Comparison of ENCODE assay signal across 8 mouse cellular contexts in genomic region chr14:47417346-47417745, GRCm38 (mm10). TPM values are rescaled to one million over a fixed set of nuclear protein-coding genes. Genes with fewer than 3 reads are reported as not detected.
DNase-seq lines count a peak whose midpoint lies in the region; ATAC-seq and TF ChIP-seq lines count a peak whose summit lies in the region.

No protein-coding gene starts in this region.

- no peak for TF ChIP-seq EP300 in CH12.LX (IDR thresholded peaks at IDR 0.05; ENCODE audit: low read length)
- no peak for TF ChIP-seq EP300 in liver, postnatal 0 days (IDR thresholded peaks at IDR 0.05; ENCODE audit: low read depth)

- no peak for TF ChIP-seq CTCF in CH12.LX (conservative IDR thresholded peaks at IDR 0.05 in 1 of 2, IDR thresholded peaks at IDR 0.05 in 1 of 2; ENCODE audit: low read depth in 2 of 2, low read length in 2 of 2)
- no peak for TF ChIP-seq CTCF in liver, postnatal 0 days (IDR thresholded peaks at IDR 0.05; ENCODE audit: low read depth)

- no peaks in the 10 kb centered on the region for H3K9me3 ChIP-seq in CH12.LX (replicated peaks; ENCODE audit: low read length)
- H3K9me3 ChIP-seq in liver, postnatal 0 days (ENCODE audit: low read length): no peaks in the 10 kb centered on the region

- ATAC-seq in granulocyte monocyte progenitor cell, adult 5-6 weeks (replicated peaks; ENCODE audit: poor library complexity, severe bottlenecking): peak; percentile 28
- ATAC-seq in liver, postnatal 0 days: no peak

- peak overlapping the region; percentile 73 for H3K9ac ChIP-seq in CH12.LX (ENCODE audit: insufficient read depth, low read depth)
- peak overlapping the region; percentile 85 for H3K9ac ChIP-seq in liver, postnatal 0 days (replicated peaks)

- WGBS in liver, postnatal 0 days (ENCODE audit: insufficient replicate concordance): 27% methylated on average over 3 of the region's 3 CpGs

- H3K36me3 ChIP-seq in CH12.LX (replicated peaks in 1 of 2; ENCODE audit: control insufficient read depth in 1 of 2, insufficient read depth in 1 of 2, low read length in 1 of 2): peaks cover 19 to 40% of the 10 kb centered on the region in 2 experiments
- H3K36me3 ChIP-seq in liver, postnatal 0 days (replicated peaks; ENCODE audit: insufficient read depth, low read length): peaks cover 38% of the 10 kb centered on the region

- no peak overlapping the region for H3K27ac ChIP-seq in CH12.LX (ENCODE audit: insufficient read depth, low read depth)
- peak overlapping the region; percentile 70 for H3K27ac ChIP-seq in liver, postnatal 0 days (ENCODE audit: low read depth)

- H3K79me2 ChIP-seq in CH12.LX (replicated peaks; ENCODE audit: control insufficient read depth, extremely low read depth, insufficient read depth, poor library complexity, severe bottlenecking): peaks cover 20% of the 10 kb centered on the region

- peaks cover 0 to 24% of the 10 kb centered on the region in 2 experiments; a peak in 2 of 4 replicates for H3K4me1 ChIP-seq in CH12.LX (ENCODE audit: control insufficient read depth in 1 of 2, insufficient read depth in 2 of 2)
- peaks cover 14% of the 10 kb centered on the region for H3K4me1 ChIP-seq in liver, postnatal 0 days (ENCODE audit: insufficient read depth)

- DNase-seq in cerebellum, adult 9-10 months: peak; percentile 2
- DNase-seq in cerebellum, adult 11 months: no peak
- no peak for DNase-seq in CH12.LX (ENCODE audit: extremely low read depth)
- DNase-seq in liver, postnatal 0 days: no peak
- DNase-seq in c-Kit-positive CD71-positive TER-119-positive erythroid progenitor cells, embryonic 14.5 days (ENCODE audit: low spot score): no peak
- no peak for DNase-seq in cerebellum, postnatal 36 days
- no peak for DNase-seq in ovary, postnatal 14 days (ENCODE audit: low spot score)

- no peaks in the 10 kb centered on the region for H3K27me3 ChIP-seq in CH12.LX (replicated peaks)
- H3K27me3 ChIP-seq in liver, postnatal 0 days (ENCODE audit: insufficient read depth, low read length): no peaks in the 10 kb centered on the region

- no peak for TF ChIP-seq RAD21 in CH12.LX (IDR thresholded peaks at IDR 0.05; ENCODE audit: low read depth, low read length)

- in situ Hi-C loops in CH12.LX (cut with MboI; ENCODE audit: low pct_ligation_motif_present, low pct_unique_long_range_greater_than_20kb, low sequenced_read_pairs): no loop called here

- TF ChIP-seq POLR2A in CH12.LX (IDR thresholded peaks at IDR 0.05; ENCODE audit: low read depth, low read length): no peak

- H3K4me3 ChIP-seq in CH12.LX (replicated peaks in 1 of 3; ENCODE audit: low read depth in 2 of 3, low read length in 2 of 3, poor library complexity in 1 of 3): peak overlapping the region; percentile 71 to 94 (median 75)
- peak overlapping the region; percentile 88 for H3K4me3 ChIP-seq in liver, postnatal 0 days (ENCODE audit: low read depth, low read length)

- peak overlapping the region; percentile 64 for H3K4me2 ChIP-seq in CH12.LX (ENCODE audit: insufficient read depth, low read depth, poor library complexity, severe bottlenecking)
- H3K4me2 ChIP-seq in liver, postnatal 0 days (ENCODE audit: low read depth, low read length): peak overlapping the region; percentile 75

- dilution Hi-C loops in CH12.LX (cut with MboI; ENCODE audit: extremely low pct_ligation_motif_present, extremely low pct_unique_long_range_greater_than_20kb, low sequenced_read_pairs): no loop called here

TF ChIP-seq in CH12.LX, 34 proteins besides CTCF, POLR2A, EP300 and RAD21:
- TF ChIP-seq MAZ (IDR thresholded peaks at IDR 0.05; ENCODE audit: low read depth, low read length): no peak
- no peak for TF ChIP-seq MAX (IDR thresholded peaks at IDR 0.05; ENCODE audit: low read length)
- TF ChIP-seq USF1 (IDR thresholded peaks at IDR 0.05; ENCODE audit: low read depth, low read length): no peak
- no peak for TF ChIP-seq ZKSCAN1 (IDR thresholded peaks at IDR 0.05; ENCODE audit: borderline replicate concordance, low read depth, low read length)
- no peak for TF ChIP-seq RCOR1 (conservative IDR thresholded peaks at IDR 0.05; ENCODE audit: low read depth, low read length)
- TF ChIP-seq MEF2A (IDR thresholded peaks at IDR 0.05; ENCODE audit: borderline replicate concordance, low read depth, low read length): no peak
- TF ChIP-seq ZC3H11A (IDR thresholded peaks at IDR 0.05; ENCODE audit: low read depth, low read length): no peak
- no peak for TF ChIP-seq POLR2AphosphoS2 (IDR thresholded peaks at IDR 0.05; ENCODE audit: low read depth, low read length)
- TF ChIP-seq KAT2A (IDR thresholded peaks at IDR 0.05; ENCODE audit: insufficient replicate concordance, low read length): no peak
- no peak for TF ChIP-seq ETS1 (conservative IDR thresholded peaks at IDR 0.05; ENCODE audit: low read depth, low read length)
- TF ChIP-seq JUND (conservative IDR thresholded peaks at IDR 0.05; ENCODE audit: low read depth, low read length): no peak
- TF ChIP-seq UBTF (IDR thresholded peaks at IDR 0.05; ENCODE audit: low read depth, low read length): no peak
- TF ChIP-seq CHD1 (IDR thresholded peaks at IDR 0.05; ENCODE audit: low read depth, low read length): no peak
- no peak for TF ChIP-seq TBP (conservative IDR thresholded peaks at IDR 0.05; ENCODE audit: low read depth, low read length)

RNA-seq across cellular contexts. Expression of gene Dlgap5, which starts 0.9 kb away (rescaled TPM):
- total RNA-seq in CH12.LX (2012; rRNA removed) (48.9 and 50.8 TPM in 2 replicates), CH12.LX (2014; rRNA removed) (53.5 and 59.9 TPM in 2 replicates)
- polyA plus RNA-seq in CH12.LX (2012; ENCODE audit: insufficient read length, low read depth): 57.0 and 62.9 TPM in 2 replicates
- 22.0 and 42.3 TPM in 2 replicates for total RNA-seq in granulocyte monocyte progenitor cell, adult 5-6 weeks (2014; fragmentation: Nextera tagmentation)
- 71.8 and 72.0 TPM in 2 replicates for total RNA-seq in granulocyte monocyte progenitor cell, adult 5-6 weeks (2017)
- polyA plus RNA-seq in liver, postnatal 0 days (2015; fragmentation: Nextera tagmentation; extraction: Ambion mirVana): 16.9 and 17.9 TPM in 2 replicates

RNA-seq across cellular contexts. Expression of gene Fbxo34, which starts 32.9 kb away (rescaled TPM):
- total RNA-seq in CH12.LX (2012; rRNA removed) (11.9 and 12.8 TPM in 2 replicates), CH12.LX (2014; rRNA removed) (11.1 and 11.6 TPM in 2 replicates)
- 24.7 and 25.9 TPM in 2 replicates for polyA plus RNA-seq in CH12.LX (2012; ENCODE audit: insufficient read length, low read depth)
- 10.7 and 13.2 TPM in 2 replicates for total RNA-seq in granulocyte monocyte progenitor cell, adult 5-6 weeks (2014; fragmentation: Nextera tagmentation)
- total RNA-seq in granulocyte monocyte progenitor cell, adult 5-6 weeks (2017): 27.4 and 32.9 TPM in 2 replicates
- polyA plus RNA-seq in liver, postnatal 0 days (2015; fragmentation: Nextera tagmentation; extraction: Ambion mirVana): 19.3 and 22.1 TPM in 2 replicates

RNA-seq across cellular contexts. Expression of gene Lgals3, which starts 49.8 kb away (rescaled TPM):
- total RNA-seq in CH12.LX (2012; rRNA removed) (1.3 and 1.8 TPM in 2 replicates), CH12.LX (2014; rRNA removed) (not detected in 2 replicates)
- polyA plus RNA-seq in CH12.LX (2012; ENCODE audit: insufficient read length, low read depth): 0.29 and 0.30 TPM in 2 replicates
- 5.3 and 11.2 TPM in 2 replicates for total RNA-seq in granulocyte monocyte progenitor cell, adult 5-6 weeks (2014; fragmentation: Nextera tagmentation)
- total RNA-seq in granulocyte monocyte progenitor cell, adult 5-6 weeks (2017): 9.5 and 10.8 TPM in 2 replicates
- polyA plus RNA-seq in liver, postnatal 0 days (2015; fragmentation: Nextera tagmentation; extraction: Ambion mirVana): 53.3 and 60.8 TPM in 2 replicates
